Mouse (Mus musculus) heart, adult 18-20 months (tissue): Measurements from ENCODE around the gene Ptprd. TPM values are rescaled to one million over a fixed set of nuclear protein-coding genes. Genes with fewer than 3 reads are reported as not detected.

ENCODE experiments used
- DNase-seq, 2 experiments: peaks; one replicate each; pipeline ENCODE4 v3.0.0; 2021 to 2022; ENCODE audit warnings: mixed read lengths in 1 of 2
- total RNA-seq, 2 experiments: library from RNA; stranded (reverse); gene quantifications; 2 replicates each; pipeline ENCODE4 v1.2.3; 2021

Gene Ptprd
- total RNA-seq, 2 experiments from 2014 or later: 6.2 to 7.6 TPM

DNA sequence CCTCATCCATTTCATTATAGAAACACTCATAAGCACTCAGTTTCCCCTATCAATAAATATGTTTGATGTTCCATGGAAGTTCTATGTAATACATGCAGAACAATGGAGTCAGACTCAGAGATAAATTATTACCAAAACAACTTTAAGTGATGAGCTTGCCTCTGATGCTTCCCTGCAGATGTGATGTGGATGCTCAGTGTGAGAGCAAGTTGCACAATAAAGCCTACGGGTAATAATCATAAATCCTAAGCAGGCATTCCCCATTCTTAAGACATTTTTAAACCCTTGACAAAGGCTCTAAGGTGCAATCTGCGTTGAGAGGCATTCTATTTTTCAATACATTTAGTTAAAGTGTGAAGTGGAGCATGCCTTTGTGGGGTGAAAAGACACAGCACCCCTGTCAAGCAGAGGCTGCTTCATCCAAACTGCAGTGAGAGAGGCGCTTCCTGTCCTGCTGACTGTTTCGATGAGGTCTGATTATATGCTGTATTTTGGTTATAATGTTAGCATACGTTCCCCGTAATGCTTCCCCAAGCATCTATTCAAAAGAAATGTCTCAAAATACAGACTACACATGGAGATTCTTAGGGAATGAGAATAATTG, 969.8 kb downstream of the Ptprd start:
- no peak for DNase-seq

DNA sequence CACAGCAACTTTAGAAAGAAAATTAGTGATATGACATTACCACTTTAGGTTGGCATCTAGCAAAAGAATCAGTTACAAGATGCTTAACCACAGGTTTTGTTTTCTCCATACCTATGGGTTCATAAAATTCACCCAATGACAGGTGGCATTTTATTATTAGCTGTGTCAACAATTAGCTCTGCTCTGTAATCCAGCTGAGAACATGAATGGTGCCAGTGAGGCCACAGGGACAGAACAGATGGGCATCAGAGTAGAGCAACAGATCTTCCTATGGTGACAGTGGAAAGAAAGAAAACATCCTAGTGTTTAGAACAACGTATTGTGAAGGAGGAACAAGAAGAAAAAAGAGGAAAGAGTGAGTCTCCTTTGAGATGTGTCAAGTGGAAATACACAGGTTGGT, 973.6 kb downstream of the Ptprd start:
- DNase-seq: no peak

DNA sequence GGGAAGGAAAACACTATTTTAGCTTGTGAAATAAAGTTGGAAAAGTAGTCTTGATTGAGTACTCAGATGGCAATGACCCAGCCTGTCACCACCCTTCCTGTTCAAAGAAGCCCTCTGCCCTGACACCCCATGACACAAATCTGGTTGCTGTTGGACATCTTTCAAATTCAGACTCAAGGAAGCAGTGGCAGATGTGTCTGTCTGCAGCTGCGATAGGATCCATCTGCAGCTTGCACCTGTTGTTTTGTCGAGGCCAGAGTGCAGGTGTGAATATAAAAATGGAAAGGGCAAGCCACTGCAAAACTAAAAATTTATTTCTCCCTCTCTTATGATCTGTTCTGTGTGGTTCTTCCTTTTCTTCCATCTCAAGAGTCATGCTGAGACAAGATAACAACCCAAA, 978.5 kb downstream of the Ptprd start:
- DNase-seq: no peak

DNA sequence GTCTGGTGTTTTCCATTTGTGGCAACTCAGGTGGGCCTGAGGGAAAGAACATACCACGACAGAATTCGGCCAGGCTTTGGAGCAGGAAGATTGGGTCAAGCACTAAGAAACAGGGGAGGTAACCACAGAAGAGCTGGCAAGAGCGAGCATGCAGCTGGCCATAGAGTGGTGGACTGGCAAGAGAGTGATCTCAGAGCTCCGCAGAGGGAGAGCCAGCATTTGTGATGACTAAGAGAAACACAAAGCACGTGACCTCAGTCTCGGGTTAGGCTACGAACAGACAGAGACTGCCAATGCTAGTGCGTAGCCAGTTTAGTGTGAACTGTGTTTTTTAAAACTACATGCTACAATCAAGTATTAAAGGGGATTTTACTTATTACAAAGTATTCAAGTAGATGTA, 1042.9 kb downstream of the Ptprd start:
- DNase-seq: peak in 1 of 2 experiments; percentile 1

DNA sequence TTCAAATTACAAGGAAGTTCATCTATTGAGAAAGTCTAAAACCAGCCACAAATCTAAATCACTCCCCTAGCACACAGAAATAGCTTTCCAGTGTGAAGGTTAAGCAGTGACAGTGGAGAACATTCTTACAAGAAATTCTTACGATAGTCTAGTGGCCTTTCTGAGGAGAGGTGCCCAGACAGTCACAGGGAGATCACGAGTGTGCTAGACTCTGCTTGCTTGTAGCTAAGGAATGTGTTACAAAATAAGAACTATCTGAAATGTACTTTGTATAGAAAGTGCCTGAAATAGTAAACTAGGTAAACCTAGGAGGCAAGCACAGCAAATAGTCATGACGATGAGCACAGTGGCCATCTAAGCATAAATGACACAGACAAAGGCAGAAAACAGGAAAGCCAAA, 1054.2 kb downstream of the Ptprd start:
- no peak for DNase-seq

DNA sequence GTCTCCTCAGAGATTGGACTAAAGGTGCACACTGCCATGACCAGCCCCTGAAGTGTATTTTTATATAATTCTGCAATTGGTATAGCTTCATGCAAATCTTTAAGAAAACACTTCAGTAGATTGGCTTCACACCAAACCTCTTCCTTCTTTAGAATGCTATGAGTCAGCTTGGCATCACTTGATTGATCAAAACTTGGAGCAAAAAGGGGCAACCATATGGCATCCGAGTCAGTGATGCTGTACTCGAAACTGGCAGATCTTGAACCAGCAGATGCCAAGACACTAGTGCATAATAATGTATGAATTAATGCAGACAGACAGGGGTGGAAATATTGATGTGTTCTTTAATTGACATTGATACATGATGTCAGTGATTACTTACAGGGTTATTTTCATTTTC, 1056.2 kb downstream of the Ptprd start:
- DNase-seq: no peak

DNA sequence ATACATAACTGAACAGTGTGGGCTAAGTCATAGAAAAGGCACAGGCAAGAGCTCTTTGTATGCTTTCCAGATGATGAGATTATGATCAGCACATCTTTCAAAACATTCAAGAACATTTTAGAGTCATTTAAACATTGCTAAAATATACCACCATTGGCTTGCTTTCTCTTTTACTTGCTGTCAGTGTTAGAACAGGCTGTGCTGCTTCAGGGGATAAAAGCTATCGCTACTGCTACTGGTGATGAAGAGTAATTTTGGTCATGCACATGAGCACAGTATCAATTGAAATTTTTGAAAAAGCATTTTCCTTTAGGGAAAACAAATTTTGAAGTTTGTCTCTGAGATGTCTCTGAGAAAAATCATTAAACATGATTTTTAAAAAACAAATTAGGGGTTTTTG, 1056.7 kb downstream of the Ptprd start:
- no peak for DNase-seq

DNA sequence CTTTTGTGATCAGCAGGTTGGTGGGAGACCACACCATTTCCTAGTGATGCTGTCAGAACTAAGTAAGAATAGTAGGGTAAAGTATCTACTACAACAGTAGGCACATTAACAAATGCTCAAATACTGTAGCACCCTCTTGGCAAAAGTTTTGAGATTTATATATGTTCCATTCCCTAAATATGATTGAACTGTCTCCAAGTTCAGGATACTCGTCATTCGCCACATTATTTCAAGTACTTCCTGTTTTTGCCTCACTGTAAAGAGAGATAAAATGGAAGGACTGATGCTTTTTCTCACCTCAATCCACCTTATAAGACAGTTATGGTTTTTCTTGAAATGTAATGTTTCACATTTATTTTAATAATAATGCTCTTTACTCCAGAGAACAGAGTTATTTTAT, 1086.9 kb downstream of the Ptprd start:
- no peak for DNase-seq

DNA sequence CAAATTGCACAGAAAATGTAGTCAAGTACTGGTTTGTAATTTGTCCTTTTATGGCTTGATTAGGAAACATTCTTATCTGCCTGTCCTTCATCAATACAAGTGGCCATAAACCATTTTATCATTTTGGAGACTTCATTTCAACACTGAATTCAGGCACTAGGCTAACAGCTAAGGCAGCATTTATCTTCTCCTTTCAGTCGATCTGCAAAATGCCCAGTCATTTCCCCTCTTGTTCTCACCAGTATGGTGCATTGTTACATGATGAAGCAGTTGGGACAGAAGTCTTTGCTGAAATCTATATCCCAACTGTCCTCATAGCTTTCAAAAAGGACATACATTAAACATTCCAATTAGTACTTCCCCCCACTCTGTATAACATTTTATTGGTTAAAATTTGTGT, 1100.9 kb downstream of the Ptprd start:
- no peak for DNase-seq

DNA sequence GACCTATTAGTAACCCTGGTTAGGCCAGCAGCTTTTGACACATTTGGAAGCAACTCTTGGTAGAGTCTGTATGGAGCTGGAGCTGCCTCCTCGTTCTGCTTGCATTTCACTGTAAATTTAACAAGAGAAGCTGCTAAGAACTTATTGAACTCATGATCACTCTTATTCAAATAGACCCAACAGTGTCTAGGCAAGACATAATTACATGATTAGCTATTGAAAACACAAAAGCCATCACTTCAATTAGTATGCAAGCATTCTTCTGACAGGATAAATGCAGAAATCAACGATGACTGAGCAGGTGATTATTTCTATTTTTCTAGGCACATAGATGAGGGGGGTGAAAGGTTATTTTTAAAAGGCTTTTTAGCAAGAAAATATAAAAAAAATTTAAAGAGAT, 1104.5 kb downstream of the Ptprd start:
- no peak for DNase-seq

DNA sequence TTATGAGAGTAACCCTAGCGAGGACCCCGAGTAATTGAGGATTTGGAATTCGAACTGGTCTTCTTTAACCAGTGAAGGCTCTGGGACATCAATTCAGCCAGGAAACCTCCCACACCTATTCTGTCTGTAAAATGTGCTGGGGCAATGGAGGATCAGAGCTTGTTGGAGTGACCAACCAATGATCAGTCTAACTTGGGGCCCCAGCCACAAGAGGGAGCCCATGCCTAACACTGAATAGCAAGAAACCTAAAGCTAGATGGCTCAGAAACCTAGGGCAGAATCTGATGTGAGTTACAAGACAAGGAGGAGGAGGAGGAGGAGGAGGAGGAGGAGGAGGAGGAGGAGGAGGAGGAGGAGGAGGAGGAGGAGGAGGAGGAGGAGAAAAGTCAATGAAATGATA, 1128.6 kb downstream of the Ptprd start:
- DNase-seq: peak in 1 of 2 experiments; percentile 11

DNA sequence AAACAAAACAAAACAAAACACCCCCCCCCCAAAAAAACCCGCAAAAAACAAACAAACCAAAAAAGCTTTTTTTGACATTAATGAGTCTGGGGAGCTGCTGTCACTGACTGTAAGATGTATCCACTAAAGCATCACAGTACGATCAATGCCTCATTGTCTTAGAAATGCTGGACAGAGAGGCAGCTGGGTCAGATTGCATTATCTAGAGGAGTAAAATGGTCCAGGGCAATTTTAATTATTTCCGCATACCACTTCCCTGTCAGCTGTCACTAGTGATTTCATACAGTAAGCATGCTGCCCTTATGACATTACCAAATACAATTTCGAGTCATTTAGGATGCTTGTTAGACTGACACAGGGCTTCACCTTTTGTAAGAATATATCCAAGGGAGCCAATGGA, 1134.2 kb downstream of the Ptprd start:
- DNase-seq: no peak

DNA sequence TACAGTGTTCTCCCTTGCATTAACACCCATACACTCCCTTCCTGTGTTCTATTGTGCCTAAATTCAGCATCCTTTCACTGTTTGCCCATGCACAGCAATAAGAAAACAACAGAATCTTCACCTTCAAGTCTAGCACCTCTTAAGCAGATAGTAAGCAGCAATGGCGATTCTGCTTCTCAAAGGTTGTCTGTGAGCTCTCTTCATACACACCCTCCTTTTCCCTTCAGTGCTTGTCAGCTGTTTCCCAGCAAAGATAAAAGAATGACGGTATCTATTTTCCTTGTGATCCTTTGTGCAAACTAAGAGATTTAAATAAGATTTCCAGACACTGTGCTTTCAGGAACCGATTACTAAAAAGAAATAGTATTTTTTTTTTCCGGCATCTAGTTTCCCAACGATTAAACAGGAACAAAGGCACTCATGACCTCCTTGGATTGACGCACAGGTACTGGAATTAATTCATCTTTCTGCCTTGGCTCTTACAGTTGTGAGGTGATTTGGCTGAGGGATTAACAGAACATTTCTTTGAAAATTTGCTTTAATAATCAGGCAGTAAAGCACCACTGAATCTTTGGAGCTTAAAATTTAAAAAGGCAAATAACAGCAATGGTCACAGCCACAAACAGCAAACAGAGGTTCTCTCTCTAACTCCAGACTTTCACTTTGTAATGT, 1161.1 kb downstream of the Ptprd start:
- DNase-seq: no peak

DNA sequence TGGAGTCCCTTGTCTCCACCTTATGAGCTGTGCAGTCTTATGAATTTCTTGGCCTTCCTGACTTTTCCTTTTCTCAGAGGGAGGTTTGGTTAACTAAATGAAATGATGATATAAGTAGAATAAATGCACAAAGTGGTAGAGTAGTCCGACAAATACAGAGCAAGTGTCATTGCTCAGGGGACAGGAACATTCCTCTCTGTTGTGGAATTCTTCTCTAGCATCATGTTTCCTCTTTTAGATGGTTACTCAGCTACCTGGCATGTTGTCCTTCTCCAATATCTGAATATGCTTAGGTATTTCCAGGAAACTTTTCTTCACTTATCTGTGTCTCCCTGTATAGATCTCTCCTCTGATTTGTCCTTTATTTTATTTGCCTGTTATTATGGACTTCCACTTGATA, 1207.3 kb downstream of the Ptprd start:
- DNase-seq: peak in 1 of 2 experiments; percentile 1

DNA sequence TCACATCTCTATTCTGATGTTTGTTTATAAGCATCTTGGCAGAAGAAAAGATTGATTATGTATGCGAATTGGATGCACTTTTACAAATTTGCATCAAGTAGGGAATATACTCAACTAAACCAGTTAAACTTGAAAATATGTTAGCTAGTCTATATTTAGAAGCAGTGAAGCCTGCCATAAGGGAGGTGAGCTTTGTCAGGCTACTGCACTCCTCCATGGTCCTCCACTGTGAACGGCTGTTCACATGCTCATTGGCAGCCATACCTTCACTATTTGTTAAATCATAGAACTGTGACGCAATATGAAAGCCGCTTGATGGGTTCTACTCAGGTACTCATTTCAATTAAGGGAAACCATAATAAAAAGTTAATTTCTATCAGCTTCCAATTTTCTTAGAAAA, 1215.6 kb downstream of the Ptprd start:
- no peak for DNase-seq

DNA sequence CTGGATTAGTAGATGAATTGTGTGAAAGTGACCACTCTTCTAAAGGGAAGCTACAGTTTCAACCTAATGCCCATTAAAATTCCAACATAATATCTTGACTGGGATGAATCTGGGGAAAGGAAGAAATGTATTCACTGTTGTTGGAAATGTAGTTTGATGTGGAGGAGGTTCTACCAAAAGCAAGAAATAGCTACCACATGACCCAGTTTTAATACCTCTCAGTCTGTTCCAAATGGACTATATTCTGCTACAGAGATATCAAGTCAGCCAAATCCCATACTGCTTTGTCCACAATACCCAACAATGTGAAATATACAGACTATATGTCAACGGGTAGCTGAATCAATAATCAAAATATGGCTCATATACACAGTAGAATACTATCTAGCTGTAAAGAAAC, 1221.8 kb downstream of the Ptprd start:
- DNase-seq: no peak

DNA sequence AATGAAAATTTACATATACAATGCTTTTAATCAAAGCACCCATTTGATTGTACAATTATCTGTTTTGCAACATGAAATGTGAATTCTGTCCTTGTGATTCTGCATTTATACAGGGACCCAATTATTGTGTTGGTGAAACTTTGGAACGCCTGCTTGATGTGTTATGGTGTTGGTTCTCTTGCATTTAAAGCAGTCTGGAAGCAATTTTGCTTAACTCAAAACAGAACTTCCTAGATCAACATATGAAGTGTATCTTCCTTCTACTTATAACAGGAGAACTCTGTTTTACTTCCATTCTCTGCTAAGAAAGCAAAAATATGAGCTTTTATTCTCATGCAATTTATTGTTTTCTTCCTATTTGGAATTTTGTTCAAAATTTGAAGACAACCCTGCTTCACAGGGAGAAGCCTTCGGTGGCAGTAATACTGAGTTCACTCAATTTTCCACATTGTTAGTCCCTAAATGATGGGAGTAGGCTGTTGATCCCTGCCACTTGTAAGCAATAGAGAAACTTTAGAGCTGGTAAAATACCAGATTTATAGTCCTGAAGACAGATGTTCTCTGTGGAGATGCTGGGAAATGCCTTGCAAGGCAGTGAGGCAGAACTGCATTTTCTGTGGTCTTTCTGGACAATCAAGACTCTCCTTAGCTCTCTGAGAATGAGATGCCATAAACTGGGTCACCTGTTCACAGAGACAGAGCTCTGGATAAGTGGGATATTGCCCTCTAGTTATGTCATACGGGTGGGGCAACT, 1234.5 kb downstream of the Ptprd start:
- DNase-seq: no peak

DNA sequence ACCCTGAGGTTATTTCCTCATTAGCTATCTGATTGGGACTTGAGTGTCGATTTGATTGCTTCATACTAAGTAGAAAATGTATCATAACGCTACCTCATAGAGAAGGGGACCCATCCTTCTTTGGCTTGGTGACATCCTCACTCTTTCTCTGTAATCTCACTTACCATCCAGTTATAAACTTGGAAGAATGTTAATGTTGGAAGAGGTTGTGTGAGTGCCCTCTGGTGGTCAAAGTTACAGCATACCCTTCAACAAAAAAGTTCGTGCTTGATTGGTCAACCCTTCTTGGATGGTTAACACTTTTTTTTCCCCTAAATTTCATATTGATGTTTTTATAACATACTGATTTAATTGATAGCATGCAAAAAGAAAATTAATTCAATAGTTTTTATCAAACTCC, 1263.5 kb downstream of the Ptprd start:
- peak in 1 of 2 experiments; percentile 15 for DNase-seq

DNA sequence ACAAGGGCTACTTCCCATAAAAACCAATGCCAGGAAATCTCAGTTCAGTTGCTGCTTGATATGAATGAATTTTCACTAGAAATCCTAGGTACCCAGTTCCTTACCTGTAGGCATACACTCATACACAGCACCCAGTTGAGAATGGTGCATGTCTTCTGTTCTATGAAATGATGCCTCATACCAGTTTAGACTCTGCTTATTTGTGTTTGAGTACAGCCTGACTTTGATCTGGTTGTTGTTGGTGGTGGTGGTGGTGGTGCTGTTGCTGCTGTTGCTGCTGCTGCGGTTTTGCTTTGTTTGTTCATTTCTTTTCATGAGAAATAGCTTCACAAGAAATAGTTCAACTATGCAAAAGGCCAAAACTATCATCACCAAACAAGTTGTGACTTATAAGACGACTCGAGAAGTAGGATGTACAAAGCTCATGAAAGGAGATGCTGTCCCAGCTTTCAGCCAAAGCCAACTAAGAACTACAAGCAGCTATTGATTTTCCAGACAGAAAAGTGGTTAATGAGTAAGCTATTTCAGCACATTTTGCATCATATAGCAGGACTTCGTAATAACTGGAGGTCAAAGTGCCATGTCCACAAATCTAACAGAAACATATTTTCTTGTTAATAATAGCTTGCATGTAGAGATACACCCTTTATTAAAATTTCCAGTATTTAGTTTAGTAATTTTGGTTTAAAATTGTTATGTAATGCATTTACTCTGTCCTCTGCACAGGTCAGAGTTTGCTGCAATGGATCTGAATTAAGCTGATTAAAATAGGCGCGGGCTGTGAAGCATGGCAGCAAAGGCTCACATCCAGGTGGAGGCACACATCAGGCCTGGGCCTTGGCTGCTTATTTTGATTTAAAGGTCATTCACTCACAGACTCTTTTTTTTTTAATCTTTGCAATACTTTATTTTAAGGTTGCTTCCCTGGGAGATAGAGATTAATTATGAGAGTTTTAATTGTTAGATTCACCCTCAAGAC, 1270.1 kb downstream of the Ptprd start:
- DNase-seq: no peak

DNA sequence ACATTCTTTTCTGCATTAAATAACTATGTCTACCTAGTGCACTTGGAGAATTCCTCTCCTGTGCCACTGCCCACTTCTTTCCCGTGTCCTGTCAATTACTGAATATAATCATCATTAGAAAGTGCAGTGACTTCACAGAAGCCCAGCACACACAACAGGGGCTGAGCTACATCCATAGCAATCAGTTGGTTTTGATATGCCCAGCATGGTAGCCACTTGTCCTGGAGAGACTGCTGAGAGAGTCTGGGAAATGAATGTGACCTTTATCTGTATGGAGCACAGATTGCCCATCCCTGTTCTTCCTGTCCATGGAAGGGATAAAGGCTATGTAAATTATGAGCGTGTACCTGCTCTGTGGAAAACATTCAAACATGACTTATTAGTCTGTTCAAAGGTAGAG, 1280.2 kb downstream of the Ptprd start:
- no peak for DNase-seq

DNA sequence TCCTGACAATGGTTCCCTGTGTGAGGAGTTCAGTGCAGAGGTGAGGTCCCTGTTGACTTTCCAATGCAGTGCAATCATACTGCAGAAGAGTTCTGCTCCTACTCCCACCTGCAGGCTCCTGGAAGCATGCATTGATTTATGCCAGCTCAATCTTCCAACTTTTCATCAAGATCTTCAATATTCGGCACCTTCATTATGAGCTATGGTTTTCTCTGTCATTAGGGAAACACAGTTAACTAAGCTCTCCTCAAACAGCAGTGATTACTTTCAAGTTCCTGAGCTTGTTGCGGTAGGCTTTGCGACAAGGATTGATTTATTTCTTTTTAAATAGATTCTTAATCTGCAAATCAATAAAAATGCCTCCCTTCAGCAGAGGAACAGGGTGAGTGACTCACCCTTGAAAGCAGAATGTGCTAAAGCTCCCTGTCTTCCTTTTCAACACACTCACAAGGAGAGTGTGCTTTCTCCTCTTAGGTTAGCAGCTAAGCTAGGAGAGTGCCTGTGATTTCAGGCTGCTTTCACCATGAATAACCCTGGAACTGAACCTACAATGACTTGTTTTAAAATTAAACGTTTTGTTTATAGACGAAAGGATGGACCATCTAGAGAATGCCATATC, 1298.1 kb downstream of the Ptprd start:
- no peak for DNase-seq

DNA sequence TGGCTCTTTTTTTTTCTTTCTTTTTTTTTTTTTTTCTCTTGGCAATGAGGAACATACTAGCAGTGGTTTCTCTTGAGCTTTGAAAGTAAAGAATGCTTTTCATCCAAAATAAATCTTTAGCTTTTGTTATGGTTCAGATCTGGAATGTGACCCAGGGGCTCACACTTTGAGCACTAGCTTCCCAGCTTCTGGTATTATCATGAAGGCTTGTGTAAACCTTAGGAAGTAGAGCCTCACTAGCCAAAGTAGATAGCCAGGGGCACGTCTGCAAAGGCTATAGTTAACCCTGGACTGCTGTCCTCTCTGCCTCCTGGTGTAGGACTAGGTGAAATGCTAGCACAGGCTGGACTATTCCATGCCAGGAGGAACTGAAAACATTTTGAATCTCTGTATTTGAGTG, 1310.1 kb downstream of the Ptprd start:
- DNase-seq: no peak
